Comparison of ENCODE assay signal across 21 mouse cellular contexts in the genomic region with DNA sequence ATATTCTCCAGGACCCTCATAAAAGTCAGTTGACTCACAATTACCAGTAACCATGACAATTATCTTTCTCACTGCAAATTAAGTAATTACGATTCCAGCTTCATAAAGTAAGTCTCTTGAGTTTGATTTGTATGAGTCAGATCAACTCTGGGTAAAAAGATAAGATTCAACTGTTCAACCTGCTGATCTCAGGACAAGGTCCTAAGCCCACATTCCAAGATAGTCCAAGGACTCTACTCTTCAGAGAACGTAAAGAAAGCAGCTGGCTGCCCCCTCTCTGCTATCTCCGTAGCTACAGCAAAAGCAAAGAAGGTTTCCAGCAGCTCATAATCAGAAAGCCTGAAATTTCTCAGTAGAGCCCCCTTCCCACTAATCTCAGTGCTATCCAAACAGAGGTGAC.
"Had no signal": no experiment of that assay in that cellular context is flagged by ENCODE, and none has a peak within 500 bp of the region (broad histone marks: within the 10 kb centered on the region; RNA-seq: fewer than 3 reads in every experiment).

No protein-coding gene starts in this region.

- H3K4me3 ChIP-seq: limb, embryonic 10.5 days; limb, embryonic 13.5 days; liver, embryonic 12.5 days; liver, embryonic 15.5 days; lung, embryonic 15.5 days; megakaryocyte, embryonic 14.5 days; midbrain, embryonic 10.5 days; midbrain, embryonic 13.5 days; myocyte; neural tube, embryonic 13.5 days had no signal

- H3K4me1 ChIP-seq: limb, embryonic 13.5 days; liver, embryonic 12.5 days; lung, embryonic 15.5 days; midbrain, embryonic 10.5 days; midbrain, embryonic 13.5 days; neural tube, embryonic 13.5 days had no signal

- H3K27me3 ChIP-seq: limb, embryonic 13.5 days; liver, embryonic 12.5 days; liver, embryonic 15.5 days; lung, embryonic 15.5 days; megakaryocyte, embryonic 14.5 days; midbrain, embryonic 13.5 days; neural tube, embryonic 13.5 days had no signal

- H3K36me3 ChIP-seq: limb, embryonic 10.5 days; limb, embryonic 13.5 days; liver, embryonic 12.5 days; liver, embryonic 15.5 days; lung, embryonic 15.5 days; midbrain, embryonic 10.5 days; midbrain, embryonic 13.5 days; neural tube, embryonic 13.5 days had no signal

- ATAC-seq: liver, embryonic 12.5 days; midbrain, embryonic 13.5 days had no signal

- H3K9ac ChIP-seq: limb, embryonic 13.5 days; liver, embryonic 12.5 days; liver, embryonic 15.5 days; lung, embryonic 15.5 days; midbrain, embryonic 13.5 days; neural tube, embryonic 13.5 days had no signal

- H3K9me3 ChIP-seq: limb, embryonic 10.5 days; limb, embryonic 13.5 days; liver, embryonic 12.5 days; liver, embryonic 15.5 days; lung, embryonic 15.5 days; midbrain, embryonic 13.5 days had no signal

- DNase-seq: kidney, adult 9 months; kidney, postnatal 14 days; kidney, postnatal 4 days; liver; lung, adult 18-20 months; lung, postnatal 10 days; lung, postnatal 36 days; retina, postnatal 1 day; right cerebral cortex, postnatal 25 days; thymus, adult 18-20 months; thymus, postnatal 36 days had no signal

- H3K4me2 ChIP-seq: limb, embryonic 13.5 days; liver, embryonic 12.5 days; liver, embryonic 15.5 days; lung, embryonic 15.5 days; midbrain, embryonic 13.5 days; neural tube, embryonic 13.5 days had no signal

- H3K27ac ChIP-seq: limb, embryonic 10.5 days; limb, embryonic 13.5 days; liver, embryonic 12.5 days; liver, embryonic 15.5 days; lung, embryonic 15.5 days; midbrain, embryonic 10.5 days; midbrain, embryonic 13.5 days; neural tube, embryonic 13.5 days had no signal
